Mouse (Mus musculus) CH12.LX (cell line): Measurements from ENCODE around the gene Smdt1. TPM values are rescaled to one million over a fixed set of nuclear protein-coding genes. Genes with fewer than 3 reads are reported as not detected.

ENCODE experiments used
- DNase-seq: peaks from one replicate; pipeline ENCODE4 v3.0.0-alpha.2; 2013; ENCODE audit errors: extremely low read depth
- H3K27ac ChIP-seq: 2 replicates; pipeline ENCODE4 v1.5.1; 2012; ENCODE audit warnings: low read depth, mild to moderate bottlenecking, control low read depth, moderate library complexity; ENCODE audit not compliant: insufficient read depth
- H3K27me3 ChIP-seq: replicated peaks from 2 replicates; pipeline ENCODE3; 2012; ENCODE audit warnings: inconsistent platforms
- H3K36me3 ChIP-seq, 2 experiments: replicated peaks in 1 of 2; 2 replicates each; pipeline versions ENCODE3 to v1.6.1; 2012; ENCODE audit warnings: inconsistent platforms in 1 of 2, low read length in 1 of 2, mild to moderate bottlenecking in 1 of 2, mixed read lengths in 1 of 2, moderate library complexity in 1 of 2; ENCODE audit not compliant: control insufficient read depth in 1 of 2, insufficient read depth in 1 of 2
- H3K4me1 ChIP-seq, 2 experiments: 2 replicates each; pipeline ENCODE4 v1.6.1; 2012; ENCODE audit warnings: inconsistent platforms in 1 of 2, moderate library complexity in 1 of 2; ENCODE audit not compliant: insufficient read depth in 2 of 2, control insufficient read depth in 1 of 2
- H3K4me2 ChIP-seq: 2 replicates; pipeline ENCODE4 v1.6.1; 2012; ENCODE audit warnings: low read depth, mild to moderate bottlenecking, control low read depth; ENCODE audit not compliant: poor library complexity, insufficient read depth, severe bottlenecking
- H3K4me3 ChIP-seq, 3 experiments: fragments of 150-350 bp in 1 of 3; sonication (generic) in 1 of 3; replicated peaks in 1 of 3; 2 replicates each; pipeline versions ENCODE3 to v1.5.1; 2011 to 2012; ENCODE audit warnings: low read depth in 2 of 3, low read length in 2 of 3, mild to moderate bottlenecking in 2 of 3, moderate library complexity in 2 of 3, control low read depth in 1 of 3, improper control_type of control experiment in 1 of 3, inconsistent platforms in 1 of 3, mixed read lengths in 1 of 3; ENCODE audit not compliant: poor library complexity in 1 of 3
- H3K79me2 ChIP-seq: replicated peaks from 2 replicates; pipeline ENCODE4 v1.6.1; 2012; ENCODE audit warnings: mild to moderate bottlenecking, moderate library complexity; ENCODE audit not compliant: control insufficient read depth, poor library complexity, insufficient read depth, severe bottlenecking; ENCODE audit errors: extremely low read depth
- H3K9ac ChIP-seq: 2 replicates; pipeline ENCODE4 v1.6.1; 2012; ENCODE audit warnings: low read depth, mild to moderate bottlenecking, control low read depth, moderate library complexity; ENCODE audit not compliant: insufficient read depth
- H3K9me3 ChIP-seq: replicated peaks from 2 replicates; pipeline ENCODE3; 2012; ENCODE audit warnings: low read length, inconsistent platforms, mixed read lengths
- CHD1 ChIP-seq: IDR thresholded peaks from 2 replicates; pipeline ENCODE4 v1.6.1; 2012; ENCODE audit warnings: low read depth, low read length, improper control_type of control experiment, inconsistent platforms
- CHD2 ChIP-seq: IDR thresholded peaks from 2 replicates; pipeline ENCODE4 v1.6.1; 2011; ENCODE audit warnings: low read length, improper control_type of control experiment
- ELF1 ChIP-seq: IDR thresholded peaks from 2 replicates; pipeline ENCODE4 v1.6.1; 2014; ENCODE audit warnings: low read depth, mild to moderate bottlenecking, inconsistent platforms, low read length, improper control_type of control experiment
- HCFC1 ChIP-seq: IDR thresholded peaks from 2 replicates; pipeline ENCODE4 v1.6.1; 2012; ENCODE audit warnings: low read depth, mild to moderate bottlenecking, inconsistent platforms, low read length, improper control_type of control experiment
- IRF4 ChIP-seq: IDR thresholded peaks from 2 replicates; pipeline ENCODE4 v1.6.1; 2014; ENCODE audit warnings: low read depth, mild to moderate bottlenecking, inconsistent platforms, low read length, improper control_type of control experiment
- JUND ChIP-seq: conservative IDR thresholded peaks from 2 replicates; pipeline ENCODE4 v1.6.1; 2011; ENCODE audit warnings: low read depth, low read length, improper control_type of control experiment
- KAT2A ChIP-seq: IDR thresholded peaks from 2 replicates; pipeline ENCODE4 v1.6.1; 2012; ENCODE audit warnings: low read length, improper control_type of control experiment, inconsistent platforms; ENCODE audit not compliant: insufficient replicate concordance
- MAFK ChIP-seq: IDR thresholded peaks from 2 replicates; pipeline ENCODE4 v1.6.1; 2011; ENCODE audit warnings: low read length, improper control_type of control experiment; ENCODE audit not compliant: insufficient replicate concordance
- MAX ChIP-seq: IDR thresholded peaks from 2 replicates; pipeline ENCODE4 v1.6.1; 2011; ENCODE audit warnings: low read length, improper control_type of control experiment
- MAZ ChIP-seq: IDR thresholded peaks from 2 replicates; pipeline ENCODE4 v1.6.1; 2012; ENCODE audit warnings: low read depth, mild to moderate bottlenecking, inconsistent platforms, low read length, improper control_type of control experiment, moderate library complexity
- MXI1 ChIP-seq: IDR thresholded peaks from 2 replicates; pipeline ENCODE4 v1.6.1; 2011; ENCODE audit warnings: mild to moderate bottlenecking, low read depth, low read length, improper control_type of control experiment
- MYC ChIP-seq: IDR thresholded peaks from 2 replicates; pipeline ENCODE4 v1.6.1; 2011; ENCODE audit warnings: low read depth, mild to moderate bottlenecking, improper control_type of control experiment, low read length
- POLR2A ChIP-seq: IDR thresholded peaks from 2 replicates; pipeline ENCODE4 v1.6.1; 2011; ENCODE audit warnings: low read depth, mild to moderate bottlenecking, improper control_type of control experiment, low read length
- RAD21 ChIP-seq: IDR thresholded peaks from 2 replicates; pipeline ENCODE4 v1.6.1; 2011; ENCODE audit warnings: low read depth, mild to moderate bottlenecking, low read length, improper control_type of control experiment, moderate library complexity
- RCOR1 ChIP-seq: conservative IDR thresholded peaks from 2 replicates; pipeline ENCODE4 v1.6.1; 2012; ENCODE audit warnings: low read depth, mild to moderate bottlenecking, inconsistent platforms, low read length, improper control_type of control experiment
- SIN3A ChIP-seq: IDR thresholded peaks from 2 replicates; pipeline ENCODE4 v1.6.1; 2012; ENCODE audit warnings: low read length, improper control_type of control experiment, inconsistent platforms
- TCF12 ChIP-seq: IDR thresholded peaks from 2 replicates; pipeline ENCODE4 v1.6.1; 2014; ENCODE audit warnings: low read depth, mild to moderate bottlenecking, inconsistent platforms, low read length, improper control_type of control experiment
- USF1 ChIP-seq: IDR thresholded peaks from 2 replicates; pipeline ENCODE4 v1.6.1; 2014; ENCODE audit warnings: low read depth, mild to moderate bottlenecking, inconsistent platforms, low read length, improper control_type of control experiment
- USF2 ChIP-seq: conservative IDR thresholded peaks from 2 replicates; pipeline ENCODE4 v1.6.1; 2011; ENCODE audit warnings: low read depth, low read length, improper control_type of control experiment
- ZNF384 ChIP-seq: IDR thresholded peaks from 2 replicates; pipeline ENCODE4 v1.6.1; 2012; ENCODE audit warnings: low read depth, low read length, improper control_type of control experiment, inconsistent platforms
- dilution Hi-C: fragments of 300-500 bp; cut with MboI; formaldehyde crosslinking; loops from 2 replicates; pipeline ENCODE4 v1.14.3; 2020; ENCODE audit warnings: low sequenced_read_pairs; ENCODE audit not compliant: extremely low pct_unique_long_range_greater_than_20kb, extremely low pct_ligation_motif_present
- in situ Hi-C: fragments of 300-500 bp; cut with MboI; formaldehyde crosslinking; loops from 3 replicates; pipeline ENCODE4 v1.14.3; 2019; ENCODE audit warnings: low sequenced_read_pairs, low pct_ligation_motif_present, low pct_unique_long_range_greater_than_20kb, mixed read lengths
- polyA plus RNA-seq: library from polyadenylated mRNA; unstranded; fragments of >175 nt; gene quantifications from 2 replicates; pipeline ENCODE4 v1.2.1, GENCODE M21; 2012; ENCODE audit warnings: low read depth; ENCODE audit not compliant: insufficient read length
- total RNA-seq, 2 experiments: library from RNA; depleted of rRNA; stranded (reverse); fragments of 300-350 nt in 1 of 2; fragments of >200 nt in 1 of 2; gene quantifications; 2 replicates each; pipeline ENCODE4 v1.2.3; 2012 to 2014

Gene Smdt1
- total and polyA plus RNA-seq, 3 experiments, result 112 to 171 (median 138) TPM

DNA sequence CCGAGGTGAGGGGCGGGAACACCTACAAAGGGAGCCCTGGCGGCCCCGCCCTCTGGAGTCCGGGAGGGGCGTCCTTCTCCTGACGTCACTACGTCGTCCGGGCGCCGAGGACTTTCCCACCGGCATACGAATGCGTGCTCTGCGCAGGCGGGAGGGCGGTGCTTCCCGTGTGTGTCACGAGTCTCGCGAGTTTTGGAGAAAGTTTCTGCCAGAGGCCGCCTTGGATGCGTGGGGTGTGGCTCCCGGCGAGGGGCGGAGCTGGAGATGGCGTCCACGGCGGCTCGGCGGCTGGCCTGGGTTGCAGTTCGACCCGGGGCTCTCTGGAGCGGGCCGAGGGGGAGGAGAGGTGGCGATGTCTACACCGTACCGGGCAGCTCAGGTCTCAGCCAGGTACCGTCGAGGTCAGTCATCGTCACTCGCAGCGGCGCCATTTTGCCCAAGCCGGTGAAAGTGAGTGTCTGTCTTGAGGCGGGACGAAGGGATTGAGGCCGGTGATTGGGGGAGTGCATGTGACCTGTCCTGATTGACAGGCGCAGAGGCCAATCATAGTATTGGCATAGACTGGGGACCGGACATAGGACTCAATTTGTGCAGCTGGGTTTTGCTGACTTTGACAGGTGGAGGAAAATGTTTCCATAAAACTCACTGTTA, 7.2 kb downstream of the Smdt1 start (continued):
- peak; percentile 95 for TF ChIP-seq TCF12
- no peak for TF ChIP-seq MYC
- peak; percentile 64; the same call in 1 of the 2 replicates for TF ChIP-seq IRF4
- no peak for TF ChIP-seq JUND
- TF ChIP-seq SIN3A, result peak; percentile 95; the same call in 1 of the 2 replicates
- no peak for TF ChIP-seq RCOR1
- peak; percentile 75; the same call in 1 of the 2 replicates for TF ChIP-seq POLR2A
- peak; percentile 68 for TF ChIP-seq USF1
- TF ChIP-seq ZNF384, result no peak
- TF ChIP-seq KAT2A, result peak; percentile 52; the same call in 1 of the 2 replicates
- TF ChIP-seq HCFC1, result peak; percentile 74
- no peak for TF ChIP-seq MAZ
- TF ChIP-seq RAD21, result no peak
- TF ChIP-seq MAFK, result no peak
- TF ChIP-seq CHD1, result no peak
- peak; percentile 67 for TF ChIP-seq ELF1

DNA sequence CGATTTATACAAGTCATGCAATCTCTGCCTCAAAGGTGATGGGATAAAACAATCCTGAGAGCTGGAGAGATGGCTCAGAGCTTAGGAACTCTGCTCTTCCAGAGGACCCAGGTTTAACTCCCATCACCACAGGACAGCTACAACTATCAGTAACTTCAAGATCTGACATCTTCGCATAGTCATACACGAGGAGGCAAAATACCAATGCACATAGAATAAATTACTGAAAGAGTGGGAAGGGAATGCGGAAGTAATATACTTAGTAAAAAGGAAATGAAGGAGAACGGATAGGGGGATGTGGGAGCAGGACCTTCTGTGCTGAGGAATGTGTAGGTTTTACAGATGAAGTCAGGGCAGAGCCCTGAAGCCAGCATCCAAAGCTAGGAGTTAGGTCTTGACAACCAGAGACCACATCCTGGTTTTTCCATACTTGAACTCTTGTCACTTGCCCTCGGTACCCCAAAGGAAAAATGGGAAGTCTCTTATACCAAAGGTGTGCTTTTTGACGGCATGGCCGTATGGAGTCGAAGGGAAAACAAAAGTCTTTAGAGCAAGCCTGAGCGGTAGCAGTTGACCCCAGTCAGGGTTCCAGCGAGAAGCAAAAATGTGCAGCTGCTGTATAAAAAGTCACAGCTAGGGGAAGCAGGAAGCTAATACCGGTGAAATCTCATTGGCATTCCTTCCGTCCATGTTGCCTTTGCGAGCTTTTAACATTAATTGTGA, 8.0 kb downstream of the Smdt1 start:
- dilution Hi-C loops, result no loop called here
- Histone ChIP-seq H3K4me3 (peak overlapping the region; percentile 58 to 81 (median 71)), H3K9ac (peak overlapping the region; percentile 85)
- TF ChIP-seq ELF1 (peak; percentile 43), SIN3A (peak; percentile 13; the same call in 1 of the 2 replicates), CHD2 (0 out of 2 replicates have a peak, but pooled peaks have one; percentile 11), RCOR1 (no peak)
- TF ChIP-seq, all 38 proteins: peak for 3
- no peak for DNase-seq
- Histone ChIP-seq H3K4me1 (peaks cover 14 to 29% of the 10 kb centered on the region in 2 experiments), H3K36me3 (peaks cover 29 to 38% of the 10 kb centered on the region in 2 experiments), H3K79me2 (peaks cover 19% of the 10 kb centered on the region), H3K27me3 (peaks cover 13% of the 10 kb centered on the region), H3K9me3 (no peaks in the 10 kb centered on the region), H3K27ac (no peak overlapping the region; the same call in 1 of the 2 replicates), H3K4me2 (peak overlapping the region; percentile 96)
- in situ Hi-C loops, result no loop called here

DNA sequence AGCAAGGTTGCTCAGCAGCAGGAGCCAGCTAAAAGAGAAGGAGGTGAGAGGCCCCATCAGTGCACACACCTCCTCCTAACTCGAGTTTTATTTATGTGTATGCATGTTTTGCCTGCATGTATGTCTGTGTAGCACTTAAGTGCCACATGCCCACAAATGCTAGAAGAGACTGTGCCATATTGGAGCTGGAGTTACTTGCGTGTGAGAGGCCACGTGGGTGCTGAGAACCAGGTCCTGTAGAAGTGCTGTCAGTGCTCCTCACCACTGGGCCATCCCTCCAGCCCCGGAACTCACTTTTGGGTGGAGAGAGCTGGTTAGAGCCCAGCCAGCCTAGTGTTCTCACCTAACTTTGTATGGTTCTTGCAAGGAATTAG, 8.5 kb downstream of the Smdt1 start:
- H3K4me3 ChIP-seq, result peak overlapping the region; percentile 58 to 81 (median 71)
- H3K9ac ChIP-seq, result peak overlapping the region; percentile 85
- H3K79me2 ChIP-seq, result peaks cover 19% of the 10 kb centered on the region
- in situ Hi-C loops (no loop called here), dilution Hi-C loops (no loop called here)
- H3K4me1 ChIP-seq, result peaks cover 14 to 34% of the 10 kb centered on the region in 2 experiments
- H3K4me2 ChIP-seq, result peak overlapping the region; percentile 96
- peak overlapping the region; percentile 19 for H3K27ac ChIP-seq
- H3K27me3 ChIP-seq, result peaks cover 8% of the 10 kb centered on the region
- H3K36me3 ChIP-seq, result peaks cover 29 to 42% of the 10 kb centered on the region in 2 experiments
- no peaks in the 10 kb centered on the region for H3K9me3 ChIP-seq
- no peak for DNase-seq
- TF ChIP-seq USF2 (no peak), MYC (peak; percentile 74), MAX (peak; percentile 45; the same call in 1 of the 2 replicates), MXI1 (peak; percentile 81), SIN3A (peak; percentile 48; the same call in 1 of the 2 replicates)
